Mouse (Mus musculus): ENCODE data around the gene Pde9a. TPM values are rescaled to one million over a fixed set of nuclear protein-coding genes. Genes with fewer than 3 reads are reported as not detected.

Pde9a gene
- polyA plus RNA-seq, 1 experiment from 2014 or later = 61.0 TPM

- Histone ChIP-seq H3K27me3 (replicated peaks; ENCODE audit: control insufficient read depth, insufficient read depth, low read length) (no peaks in the 10 kb centered on the region), H3K27ac (ENCODE audit: low read depth) (no peak overlapping the region), H3K36me3 (ENCODE audit: control insufficient read depth, insufficient read depth, low read length) (peaks cover 42% of the 10 kb centered on the region), H3K9me3 (ENCODE audit: control insufficient read depth, low read length) (no peaks in the 10 kb centered on the region), H3K4me3 (ENCODE audit: low read depth, low read length) (peak overlapping the region; percentile 82; the same call in 1 of the 2 replicates), H3K4me1 (replicated peaks; ENCODE audit: control insufficient read depth, insufficient read depth, low read length) (no peaks in the 10 kb centered on the region; the same call in 1 of the 2 replicates), H3K9ac (ENCODE audit: low read length) (no peak overlapping the region), H3K4me2 (ENCODE audit: low read length) (peak overlapping the region; percentile 85)
- WGBS = 94% methylated on average over 6 of the region's 6 CpGs
- DNase-seq (ENCODE audit: low spot score) (no peak), ATAC-seq (replicated peaks; ENCODE audit: low FRiP score, low TSS enrichment, low read depth) (no peak)
Measured at GRCm38 (mm10) chr17:31510944-31511343, 124.9 kb downstream of the Pde9a start.

DNA sequence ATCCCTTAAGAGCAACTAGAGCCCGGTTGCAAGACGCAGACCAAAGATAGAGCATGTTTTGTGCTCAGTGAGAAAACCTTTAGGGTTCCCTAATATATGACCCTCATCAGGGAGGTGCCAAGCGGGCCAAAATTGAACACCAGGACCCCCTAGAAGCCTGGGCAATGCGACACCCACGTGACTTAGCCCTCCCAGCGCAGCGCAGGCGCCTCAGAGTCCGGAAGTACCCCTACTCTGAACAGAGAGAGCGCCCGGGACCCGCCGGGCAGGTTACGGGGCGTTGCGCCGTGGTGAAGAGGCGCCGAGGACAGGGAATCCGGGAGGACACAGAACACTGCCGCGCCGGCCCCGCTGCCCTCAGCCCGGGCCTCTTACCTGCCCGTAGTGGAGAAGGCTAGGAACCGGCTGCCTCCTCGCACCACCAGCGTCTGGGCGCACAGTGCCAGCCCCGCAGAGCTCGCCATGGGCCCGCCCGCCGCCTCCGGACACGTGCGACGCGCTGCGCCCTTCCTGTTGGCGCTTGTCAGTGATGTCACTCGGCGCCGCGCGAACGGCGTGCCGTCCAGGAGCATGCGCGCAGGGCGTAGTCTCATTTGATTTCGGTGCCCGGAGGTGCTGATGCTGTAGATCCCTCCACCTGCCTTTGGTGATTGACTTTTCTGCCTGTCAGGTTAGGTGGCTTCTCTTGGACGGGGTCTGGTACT, 125.9 kb downstream of the Pde9a start:
- H3K27ac ChIP-seq (ENCODE audit: low read depth) = peak overlapping the region; percentile 85

GRCm38 (mm10) chr17:31512593-31512992, 126.6 kb downstream of the Pde9a start:
- 13% methylated on average over 6 of the region's 6 CpGs for WGBS
- peak; percentile 16; the same call in 1 of the 2 replicates for ATAC-seq (replicated peaks; ENCODE audit: low FRiP score, low TSS enrichment, low read depth)
- no peak overlapping the region; the same call in 1 of the 2 replicates for H3K27ac ChIP-seq (ENCODE audit: low read depth)

More for the DNA sequence above, 125.9 kb downstream of the Pde9a start:
- Histone ChIP-seq H3K36me3 (ENCODE audit: control insufficient read depth, insufficient read depth, low read length) (peaks cover 33% of the 10 kb centered on the region), H3K9me3 (ENCODE audit: control insufficient read depth, low read length) (no peaks in the 10 kb centered on the region), H3K27me3 (replicated peaks; ENCODE audit: control insufficient read depth, insufficient read depth, low read length) (no peaks in the 10 kb centered on the region), H3K4me1 (replicated peaks; ENCODE audit: control insufficient read depth, insufficient read depth, low read length) (no peaks in the 10 kb centered on the region; the same call in 1 of the 2 replicates), H3K4me3 (ENCODE audit: low read depth, low read length) (peak overlapping the region; percentile 82), H3K4me2 (ENCODE audit: low read length) (peak overlapping the region; percentile 85), H3K9ac (ENCODE audit: low read length) (peak overlapping the region; percentile 83)
- WGBS = under 1% methylated on average over 55 of the region's 56 CpGs
- ATAC-seq (replicated peaks; ENCODE audit: low FRiP score, low TSS enrichment, low read depth) (peak; percentile 95), DNase-seq (ENCODE audit: low spot score) (peak; percentile 93)

GRCm38 (mm10) chr17:31514696-31515095, 128.7 kb downstream of the Pde9a start:
- peaks cover 5% of the 10 kb centered on the region for H3K36me3 ChIP-seq (ENCODE audit: control insufficient read depth, insufficient read depth, low read length)
- no peak overlapping the region for H3K27ac ChIP-seq (ENCODE audit: low read depth)
- DNase-seq (ENCODE audit: low spot score) (no peak), ATAC-seq (replicated peaks; ENCODE audit: low FRiP score, low TSS enrichment, low read depth) (no peak)
- no peak overlapping the region for H3K9ac ChIP-seq (ENCODE audit: low read length)
- no peaks in the 10 kb centered on the region for H3K27me3 ChIP-seq (replicated peaks; ENCODE audit: control insufficient read depth, insufficient read depth, low read length)
- peaks cover 3% of the 10 kb centered on the region; the same call in 1 of the 2 replicates for H3K4me1 ChIP-seq (replicated peaks; ENCODE audit: control insufficient read depth, insufficient read depth, low read length)
- H3K4me2 ChIP-seq (ENCODE audit: low read length) = no peak overlapping the region
- no peak overlapping the region for H3K4me3 ChIP-seq (ENCODE audit: low read depth, low read length)
- H3K9me3 ChIP-seq (ENCODE audit: control insufficient read depth, low read length) = no peaks in the 10 kb centered on the region
- WGBS = 71% methylated on average over 1 of the region's 1 CpGs

More at GRCm38 (mm10) chr17:31512593-31512992, 126.6 kb downstream of the Pde9a start:
- Histone ChIP-seq H3K9ac (ENCODE audit: low read length) (peak overlapping the region; percentile 83), H3K36me3 (ENCODE audit: control insufficient read depth, insufficient read depth, low read length) (peaks cover 26% of the 10 kb centered on the region), H3K4me2 (ENCODE audit: low read length) (peak overlapping the region; percentile 85), H3K4me3 (ENCODE audit: low read depth, low read length) (peak overlapping the region; percentile 82), H3K27me3 (replicated peaks; ENCODE audit: control insufficient read depth, insufficient read depth, low read length) (no peaks in the 10 kb centered on the region), H3K9me3 (ENCODE audit: control insufficient read depth, low read length) (no peaks in the 10 kb centered on the region), H3K4me1 (replicated peaks; ENCODE audit: control insufficient read depth, insufficient read depth, low read length) (no peaks in the 10 kb centered on the region; the same call in 1 of the 2 replicates)
- DNase-seq (ENCODE audit: low spot score) = no peak

DNA sequence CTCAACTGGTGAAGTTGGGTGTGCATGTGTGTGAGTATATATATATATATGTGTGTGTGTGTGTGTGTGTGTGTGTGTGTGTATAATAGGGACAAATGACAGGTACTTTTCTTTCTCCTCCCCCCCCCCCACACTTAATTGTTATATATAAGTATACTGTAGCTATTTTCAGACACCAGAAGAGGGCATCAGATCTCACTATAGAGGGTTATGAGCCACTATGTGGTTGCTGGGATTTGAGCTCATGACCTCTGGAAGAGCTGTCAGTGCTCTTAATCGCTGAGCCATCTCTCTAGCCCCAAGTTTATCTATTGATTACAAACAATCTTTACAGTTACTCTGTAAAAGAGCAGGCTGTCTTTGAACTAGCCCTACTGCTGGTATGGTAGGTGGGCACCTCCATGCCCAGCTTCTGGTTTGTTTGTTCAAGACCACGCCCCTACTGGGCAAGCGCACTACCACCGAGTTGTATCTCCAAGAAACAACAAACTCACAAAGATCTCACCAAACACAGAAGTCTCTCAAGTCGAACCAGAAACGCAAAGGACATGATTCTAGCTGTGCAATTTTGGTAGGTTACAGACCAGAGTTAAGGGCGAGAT, 133.4 kb downstream of the Pde9a start:
- ATAC-seq (replicated peaks; ENCODE audit: low FRiP score, low TSS enrichment, low read depth) = no peak; the same call in 1 of the 2 replicates
- Histone ChIP-seq H3K27ac (ENCODE audit: low read depth) (peak overlapping the region; percentile 81), H3K9me3 (ENCODE audit: control insufficient read depth, low read length) (no peaks in the 10 kb centered on the region), H3K4me3 (ENCODE audit: low read depth, low read length) (peak overlapping the region; percentile 92), H3K36me3 (ENCODE audit: control insufficient read depth, insufficient read depth, low read length) (peaks cover 22% of the 10 kb centered on the region), H3K4me1 (replicated peaks; ENCODE audit: control insufficient read depth, insufficient read depth, low read length) (peaks cover 16% of the 10 kb centered on the region), H3K4me2 (ENCODE audit: low read length) (peak overlapping the region; percentile 76), H3K9ac (ENCODE audit: low read length) (no peak overlapping the region), H3K27me3 (replicated peaks; ENCODE audit: control insufficient read depth, insufficient read depth, low read length) (no peaks in the 10 kb centered on the region)
- WGBS = 4% methylated on average over 7 of the region's 7 CpGs
- DNase-seq (ENCODE audit: low spot score) = no peak

DNA sequence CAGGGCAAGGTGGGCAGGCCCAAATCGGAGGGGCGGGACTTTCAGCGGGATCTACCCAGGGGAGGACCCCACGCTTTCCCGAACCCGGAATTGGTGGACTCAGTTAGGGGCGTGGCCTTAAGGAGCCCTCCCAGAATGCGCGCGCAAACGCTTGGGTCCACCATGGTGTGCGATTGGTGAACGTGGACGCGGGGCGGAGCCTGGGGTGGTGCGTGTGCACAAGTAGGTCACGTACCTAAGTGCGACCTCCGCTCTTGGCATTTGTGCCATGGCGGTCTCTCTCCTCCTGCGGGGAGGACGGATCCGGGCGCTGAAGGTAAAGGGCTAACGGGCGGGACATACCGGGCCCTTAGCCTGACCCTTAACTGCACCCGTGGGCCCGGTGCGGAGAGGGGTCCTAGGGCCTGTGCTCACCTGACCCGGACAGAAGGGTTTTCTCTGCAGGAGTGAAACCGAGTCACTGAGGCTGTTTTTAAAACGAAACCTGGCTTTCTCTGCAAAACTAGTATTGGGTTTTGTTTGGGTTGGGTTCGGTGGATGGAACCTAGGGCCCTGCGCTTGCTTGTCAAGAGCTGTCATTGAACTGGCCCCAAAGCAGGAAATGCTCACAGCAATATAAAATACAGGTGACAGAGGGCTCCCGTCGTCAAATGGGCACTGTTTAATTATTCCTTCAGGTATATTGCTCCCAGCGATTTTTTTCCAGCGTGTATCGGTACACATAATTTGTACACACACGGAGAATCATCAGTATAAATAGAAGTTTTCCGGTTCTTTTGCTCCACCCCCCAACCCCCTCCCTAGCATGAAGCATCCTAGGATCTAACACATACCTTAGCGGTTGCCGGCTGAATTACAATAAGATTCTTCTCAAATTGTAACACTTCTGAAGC, 134.2 kb downstream of the Pde9a start, which contains the start of the genes Wdr4 and Ndufv3:
TSS of gene Wdr4 (minus strand) at position 35 of the 893 bp plus-strand sequence.
TSS of gene Ndufv3 (plus strand) at position 170 of the 893 bp plus-strand sequence.
- ATAC-seq (replicated peaks; ENCODE audit: low FRiP score, low TSS enrichment, low read depth) (peak; percentile 97), DNase-seq (ENCODE audit: low spot score) (peak; percentile 95)
- Histone ChIP-seq H3K27me3 (replicated peaks; ENCODE audit: control insufficient read depth, insufficient read depth, low read length) (no peaks in the 10 kb centered on the region), H3K9ac (ENCODE audit: low read length) (peak within 1 kb of the TSS; percentile 74), H3K4me2 (ENCODE audit: low read length) (peak within 1 kb of the TSS; percentile 76), H3K9me3 (ENCODE audit: control insufficient read depth, low read length) (no peaks in the 10 kb centered on the region), H3K36me3 (ENCODE audit: control insufficient read depth, insufficient read depth, low read length) (peaks cover 23% of the 10 kb centered on the region), H3K4me3 (ENCODE audit: low read depth, low read length) (peak within 1 kb of the TSS; percentile 92), H3K27ac (ENCODE audit: low read depth) (peak within 1 kb of the TSS; percentile 81), H3K4me1 (replicated peaks; ENCODE audit: control insufficient read depth, insufficient read depth, low read length) (peaks cover 16% of the 10 kb centered on the region)
- under 1% methylated on average over 45 of the region's 45 CpGs for WGBS

GRCm38 (mm10) chr17:31520895-31521294, 134.9 kb downstream of the Pde9a start:
- no peaks in the 10 kb centered on the region for H3K27me3 ChIP-seq (replicated peaks; ENCODE audit: control insufficient read depth, insufficient read depth, low read length)
- H3K36me3 ChIP-seq (ENCODE audit: control insufficient read depth, insufficient read depth, low read length) = peaks cover 23% of the 10 kb centered on the region
- DNase-seq (ENCODE audit: low spot score) (no peak), ATAC-seq (replicated peaks; ENCODE audit: low FRiP score, low TSS enrichment, low read depth) (0 out of 2 replicates have a peak, but pooled peaks have one; percentile 4)
- H3K9me3 ChIP-seq (ENCODE audit: control insufficient read depth, low read length) = no peaks in the 10 kb centered on the region
- peak overlapping the region; percentile 74 for H3K9ac ChIP-seq (ENCODE audit: low read length)
- H3K27ac ChIP-seq (ENCODE audit: low read depth) = peak overlapping the region; percentile 81
- H3K4me3 ChIP-seq (ENCODE audit: low read depth, low read length) = peak overlapping the region; percentile 92
- H3K4me1 ChIP-seq (replicated peaks; ENCODE audit: control insufficient read depth, insufficient read depth, low read length) = peaks cover 16% of the 10 kb centered on the region
- H3K4me2 ChIP-seq (ENCODE audit: low read length) = peak overlapping the region; percentile 76
- WGBS = 12% methylated on average over 3 of the region's 3 CpGs

DNA sequence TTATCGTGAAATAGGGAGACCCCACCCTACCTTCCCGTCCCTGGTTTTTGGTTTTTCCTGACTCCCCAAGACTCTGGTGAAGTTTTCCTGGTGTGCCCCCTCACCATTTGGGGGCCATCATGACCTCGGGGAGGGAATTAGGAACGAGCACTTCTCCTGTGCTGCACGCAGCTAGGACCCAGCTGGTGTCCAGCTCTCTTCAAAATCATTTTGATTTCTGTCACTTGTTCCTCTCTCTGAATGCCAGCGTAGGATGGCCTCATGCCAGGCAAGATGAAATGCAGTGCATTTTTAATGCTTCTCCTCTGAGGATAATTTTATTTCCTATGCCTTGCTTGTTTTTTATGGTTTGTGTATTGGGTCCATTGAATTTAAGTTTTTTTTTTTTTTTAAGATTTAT, 135.9 kb downstream of the Pde9a start:
- peak overlapping the region; percentile 54; the same call in 1 of the 2 replicates for H3K27ac ChIP-seq (ENCODE audit: low read depth)
- peaks cover 27% of the 10 kb centered on the region for H3K36me3 ChIP-seq (ENCODE audit: control insufficient read depth, insufficient read depth, low read length)
- peak overlapping the region; percentile 16; the same call in 1 of the 2 replicates for H3K9ac ChIP-seq (ENCODE audit: low read length)
- peak overlapping the region; percentile 76 for H3K4me2 ChIP-seq (ENCODE audit: low read length)
- DNase-seq (ENCODE audit: low spot score) (no peak), ATAC-seq (replicated peaks; ENCODE audit: low FRiP score, low TSS enrichment, low read depth) (no peak)
- H3K4me1 ChIP-seq (replicated peaks; ENCODE audit: control insufficient read depth, insufficient read depth, low read length) = peaks cover 16% of the 10 kb centered on the region
- H3K4me3 ChIP-seq (ENCODE audit: low read depth, low read length) = no peak overlapping the region
- no peaks in the 10 kb centered on the region for H3K27me3 ChIP-seq (replicated peaks; ENCODE audit: control insufficient read depth, insufficient read depth, low read length)
- WGBS = 87% methylated on average over 6 of the region's 6 CpGs
- no peaks in the 10 kb centered on the region for H3K9me3 ChIP-seq (ENCODE audit: control insufficient read depth, low read length)
